Mouse (Mus musculus) testis, adult 2 months (tissue): ENCODE results near the gene Kcnd3. TPM values are rescaled to one million over a fixed set of nuclear protein-coding genes. Genes with fewer than 3 reads are reported as not detected.

Experiments
- H3K27ac ChIP-seq: fragments of 200-500 bp; 2 replicates; pipeline ENCODE4 v1.5.1; 2012; ENCODE audit warnings: low read depth, low read length; ENCODE audit not compliant: control insufficient read depth, insufficient read depth
- H3K27me3 ChIP-seq: fragments of 200-500 bp; 2 replicates; pipeline ENCODE4 v1.6.1; 2012; ENCODE audit warnings: mild to moderate bottlenecking, low read length, moderate library complexity; ENCODE audit not compliant: control insufficient read depth, insufficient read depth
- H3K36me3 ChIP-seq: fragments of 200-500 bp; 2 replicates; pipeline ENCODE4 v1.6.1; 2012; ENCODE audit warnings: mild to moderate bottlenecking, low read length; ENCODE audit not compliant: control insufficient read depth, insufficient read depth
- H3K4me1 ChIP-seq: fragments of 200-500 bp; 2 replicates; pipeline ENCODE4 v1.6.1; 2012; ENCODE audit warnings: low read length; ENCODE audit not compliant: control insufficient read depth, insufficient read depth
- H3K4me3 ChIP-seq: fragments of 200-500 bp; 2 replicates; pipeline ENCODE4 v1.5.1; 2012; ENCODE audit warnings: low read depth, mild to moderate bottlenecking, low read length, moderate library complexity, mixed read lengths; ENCODE audit not compliant: control insufficient read depth
- CTCF ChIP-seq: fragments of 200-500 bp; IDR thresholded peaks from 2 replicates; pipeline ENCODE4 v1.5.1; 2012; ENCODE audit warnings: low read depth, mild to moderate bottlenecking, inconsistent platforms, low read length, moderate library complexity; ENCODE audit not compliant: control insufficient read depth, insufficient read depth, insufficient replicate concordance
- POLR2A ChIP-seq: fragments of 200-500 bp; IDR thresholded peaks from 2 replicates; pipeline ENCODE4 v1.6.1; 2012; ENCODE audit warnings: low read depth, mild to moderate bottlenecking, inconsistent platforms, low read length, moderate library complexity; ENCODE audit not compliant: control insufficient read depth
- polyA plus RNA-seq: library from polyadenylated mRNA; depleted of rRNA; stranded (reverse); fragments of >200 nt; gene quantifications from 2 replicates; pipeline ENCODE4 v1.2.3, GENCODE M21; 2012

Kcnd3 gene
- polyA plus RNA-seq, 1 experiment, result 4.6 TPM

GRCm38 (mm10) chr3:105546611-105547071 is 94.5 kb downstream of the Kcnd3 start:
- Histone ChIP-seq H3K27ac (peak overlapping the region; percentile 16; the same call in 1 of the 2 replicates), H3K27me3 (no peaks in the 10 kb centered on the region), H3K4me3 (no peak overlapping the region), H3K4me1 (no peaks in the 10 kb centered on the region), H3K36me3 (no peaks in the 10 kb centered on the region)
- no peak for TF ChIP-seq CTCF
- no peak for TF ChIP-seq POLR2A

- Histone ChIP-seq H3K4me1 (no peaks in the 10 kb centered on the region), H3K27ac (no peak overlapping the region), H3K36me3 (no peaks in the 10 kb centered on the region), H3K4me3 (no peak overlapping the region), H3K27me3 (no peaks in the 10 kb centered on the region)
- TF ChIP-seq POLR2A (no peak), CTCF (no peak)
These were observed 96.1 kb downstream of the Kcnd3 start for GRCm38 (mm10) chr3:105548074-105548771.

GRCm38 (mm10) chr3:105559456-105559855 is 107.3 kb downstream of the Kcnd3 start:
- Histone ChIP-seq H3K36me3 (no peaks in the 10 kb centered on the region), H3K4me1 (no peaks in the 10 kb centered on the region), H3K4me3 (no peak overlapping the region), H3K27ac (no peak overlapping the region), H3K27me3 (no peaks in the 10 kb centered on the region)
- no peak for TF ChIP-seq POLR2A
- no peak for TF ChIP-seq CTCF

GRCm38 (mm10) chr3:105566973-105567372 is 114.8 kb downstream of the Kcnd3 start:
- no peaks in the 10 kb centered on the region for H3K27me3 ChIP-seq

GRCm38 (mm10) chr3:105567472-105567871 is 115.3 kb downstream of the Kcnd3 start:
- no peaks in the 10 kb centered on the region for H3K36me3 ChIP-seq
- no peaks in the 10 kb centered on the region; the same call in 1 of the 2 replicates for H3K4me1 ChIP-seq
- no peaks in the 10 kb centered on the region for H3K27me3 ChIP-seq
- 0 out of 2 replicates have a peak overlapping the region, but pooled peaks have one; percentile 3 for H3K27ac ChIP-seq
- TF ChIP-seq POLR2A (no peak), CTCF (no peak)
- H3K4me3 ChIP-seq, result no peak overlapping the region

More at GRCm38 (mm10) chr3:105566973-105567372, 114.8 kb downstream of the Kcnd3 start:
- H3K27ac ChIP-seq, result 0 out of 2 replicates have a peak overlapping the region, but pooled peaks have one; percentile 3
- TF ChIP-seq POLR2A (no peak), CTCF (no peak)
- H3K4me3 ChIP-seq, result no peak overlapping the region
- H3K36me3 ChIP-seq, result no peaks in the 10 kb centered on the region
- H3K4me1 ChIP-seq, result no peaks in the 10 kb centered on the region; the same call in 1 of the 2 replicates

GRCm38 (mm10) chr3:105568403-105568802 is 116.3 kb downstream of the Kcnd3 start:
- Histone ChIP-seq H3K4me1 (no peaks in the 10 kb centered on the region; the same call in 1 of the 2 replicates), H3K36me3 (no peaks in the 10 kb centered on the region), H3K4me3 (no peak overlapping the region), H3K27me3 (no peaks in the 10 kb centered on the region), H3K27ac (no peak overlapping the region)
- no peak for TF ChIP-seq CTCF
- TF ChIP-seq POLR2A, result no peak

GRCm38 (mm10) chr3:105568851-105569250 is 116.7 kb downstream of the Kcnd3 start:
- no peaks in the 10 kb centered on the region; the same call in 1 of the 2 replicates for H3K4me1 ChIP-seq
- no peak overlapping the region for H3K4me3 ChIP-seq
- H3K27ac ChIP-seq, result no peak overlapping the region

More at GRCm38 (mm10) chr3:105568851-105569250, 116.7 kb downstream of the Kcnd3 start:
- Histone ChIP-seq H3K36me3 (no peaks in the 10 kb centered on the region), H3K27me3 (no peaks in the 10 kb centered on the region)
- TF ChIP-seq CTCF, result no peak
- TF ChIP-seq POLR2A, result no peak
